Comparison of ENCODE assay signal across 8 mouse cellular contexts in the genomic region with DNA sequence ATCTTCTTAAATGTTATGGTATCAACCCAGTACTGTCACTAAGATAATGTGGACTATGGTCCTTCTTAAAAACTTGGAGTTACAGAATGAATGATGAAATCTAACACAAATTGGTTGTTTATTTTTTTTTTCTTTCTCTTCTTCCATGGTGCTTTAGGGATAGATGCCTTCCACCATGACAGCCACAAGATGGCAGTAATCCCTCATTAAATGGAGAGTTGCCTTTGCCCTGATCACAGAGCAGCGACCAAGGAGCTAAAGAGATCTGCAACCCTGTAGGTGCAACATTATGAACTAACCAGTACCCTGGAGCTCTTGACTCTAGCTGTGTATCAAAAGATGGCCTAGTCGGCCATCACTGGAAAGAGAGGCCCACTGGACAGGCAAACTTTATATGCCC.
A peak's percentile ranks its signal among the peaks of the same experiment; 100 is the strongest.
DNase-seq lines count a peak whose midpoint lies in the region; ATAC-seq and TF ChIP-seq lines count a peak whose summit lies in the region.
"Not testable (repeated sequence)": the region's sequence is repeated elsewhere in the genome, so short reads cannot be mapped to it uniquely, and the experiment has no call there.

No protein-coding gene starts in this region.

- H3K27me3 ChIP-seq in embryonic facial prominence, embryonic 15.5 days; intestine, postnatal 0 days (replicated peaks; ENCODE audit: control insufficient read depth, insufficient read depth, low read length): not testable (repeated sequence)

- peak; percentile 73 for DNase-seq in 3T3-L1 (ENCODE audit: low read depth, low spot score)
- peak; percentile 13 to 29 for DNase-seq in adrenal gland, postnatal 36 days
- DNase-seq in left cerebral cortex, adult 11 months (ENCODE audit: low spot score) = peak; percentile 27
- DNase-seq in lung, postnatal 36 days = peak; percentile 18
- peak; percentile 86 for DNase-seq in retina, postnatal 1 day

- H3K4me3 ChIP-seq in embryonic facial prominence, embryonic 15.5 days (replicated peaks); intestine, postnatal 0 days (ENCODE audit: low read depth, low read length): not testable (repeated sequence)

- not testable (repeated sequence) for H3K9ac ChIP-seq in embryonic facial prominence, embryonic 15.5 days; intestine, postnatal 0 days (ENCODE audit: low read depth, low read length)

- not testable (repeated sequence) for H3K36me3 ChIP-seq in embryonic facial prominence, embryonic 15.5 days; intestine, postnatal 0 days (ENCODE audit: control insufficient read depth, insufficient read depth)

- not testable (repeated sequence) for H3K27ac ChIP-seq in embryonic facial prominence, embryonic 15.5 days (replicated peaks); intestine, postnatal 0 days (ENCODE audit: low read depth, low read length)

- peak; percentile 81 for TF ChIP-seq CTCF in intestine, postnatal 0 days (IDR thresholded peaks at IDR 0.05; ENCODE audit: low read depth)

- H3K4me1 ChIP-seq in embryonic facial prominence, embryonic 15.5 days; intestine, postnatal 0 days (replicated peaks; ENCODE audit: control insufficient read depth, insufficient read depth, low read length): not testable (repeated sequence)

- H3K4me2 ChIP-seq in embryonic facial prominence, embryonic 15.5 days (replicated peaks); intestine, postnatal 0 days (replicated peaks; ENCODE audit: low read depth): not testable (repeated sequence)

- ATAC-seq in embryonic facial prominence, embryonic 15.5 days (ENCODE audit: insufficient number of reproducible peaks, low FRiP score, low TSS enrichment, low read depth) = peak; percentile 39; the same call in 1 of the 2 replicates
- peak; percentile 68; the same call in 1 of the 2 replicates for ATAC-seq in granulocyte monocyte progenitor cell, adult 5-6 weeks (replicated peaks; ENCODE audit: poor library complexity, severe bottlenecking)
- not testable (repeated sequence) for ATAC-seq in intestine, postnatal 0 days

- WGBS in embryonic facial prominence, embryonic 15.5 days = 4% methylated on average over 2 of the region's 2 CpGs
- WGBS in intestine, postnatal 0 days = 8% methylated on average over 2 of the region's 2 CpGs

- not testable (repeated sequence) for H3K9me3 ChIP-seq in embryonic facial prominence, embryonic 15.5 days (replicated peaks); intestine, postnatal 0 days (ENCODE audit: control insufficient read depth)

Comparison
In these comparisons a context has a peak if more than half of its experiments do, and no peak if none do; other contexts are left out.
1. DNase-seq: peak in every context shown above with its lines; median percentile 86 in retina, postnatal 1 day; 73 in 3T3-L1; 27 in left cerebral cortex, adult 11 months; 21 in adrenal gland, postnatal 36 days; 18 in lung, postnatal 36 days.